Mouse (Mus musculus): ENCODE measurements around the gene Elmod1. TPM values are rescaled to one million over a fixed set of nuclear protein-coding genes. Genes with fewer than 3 reads are reported as not detected.

The Elmod1 gene
- not detected for total RNA-seq (2023)

GRCm38 (mm10) chr9:53975122-53975518 lies at the start of gene Elmod1:
TSS of gene Elmod1 (minus strand) at chr9:53975301.

Other genes starting within 250 kb of the Elmod1 start
- gene Slc35f2, start 203.8 kb downstream of the Elmod1 start, total RNA-seq (2023), result 10 to 100 TPM; 13.4 to 16.5 TPM
- not detected for gene Sln, start 125.1 kb downstream of the Elmod1 start, total RNA-seq (2023)
- gene Tnfaip8l3, start 93.1 kb upstream of the Elmod1 start, total RNA-seq (2023), result not detected